Mouse (Mus musculus) urinary bladder, adult 2 months (tissue): ENCODE results near the gene Plekhm1. TPM values are rescaled to one million over a fixed set of nuclear protein-coding genes. Genes with fewer than 3 reads are reported as not detected.

Experiments used
- DNase-seq: peaks from one replicate; pipeline ENCODE4 v3.0.0; 2022; ENCODE audit warnings: low spot score
- polyA plus RNA-seq: library from polyadenylated mRNA; depleted of rRNA; stranded (reverse); fragments of >200 nt; gene quantifications from 2 replicates; pipeline ENCODE4 v1.2.3, GENCODE M21; 2012

The Plekhm1 gene
- polyA plus RNA-seq, 1 experiment = 15.7 TPM

DNA sequence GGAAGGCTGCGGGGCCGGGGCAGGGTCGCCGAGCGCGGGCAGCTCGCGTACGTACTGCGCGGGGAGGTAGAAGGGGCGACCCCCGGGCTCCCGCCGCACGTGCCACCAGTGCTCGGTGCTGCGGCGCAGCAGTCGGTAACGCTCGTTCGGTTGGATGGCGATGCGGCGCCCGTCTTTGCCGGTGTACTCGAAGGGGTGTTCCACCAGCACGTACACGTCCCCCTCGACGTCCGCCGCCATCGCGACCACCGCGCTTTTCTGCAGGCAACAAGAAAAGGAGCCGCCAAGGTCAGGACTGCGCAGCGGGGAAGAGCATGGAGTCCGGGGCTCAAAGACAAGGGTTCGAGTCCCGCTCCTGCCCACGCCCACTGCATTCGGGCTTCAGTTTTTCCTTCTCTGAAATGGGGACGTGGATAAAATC is 51.8 kb downstream of the Plekhm1 start:
- DNase-seq = no peak

DNA sequence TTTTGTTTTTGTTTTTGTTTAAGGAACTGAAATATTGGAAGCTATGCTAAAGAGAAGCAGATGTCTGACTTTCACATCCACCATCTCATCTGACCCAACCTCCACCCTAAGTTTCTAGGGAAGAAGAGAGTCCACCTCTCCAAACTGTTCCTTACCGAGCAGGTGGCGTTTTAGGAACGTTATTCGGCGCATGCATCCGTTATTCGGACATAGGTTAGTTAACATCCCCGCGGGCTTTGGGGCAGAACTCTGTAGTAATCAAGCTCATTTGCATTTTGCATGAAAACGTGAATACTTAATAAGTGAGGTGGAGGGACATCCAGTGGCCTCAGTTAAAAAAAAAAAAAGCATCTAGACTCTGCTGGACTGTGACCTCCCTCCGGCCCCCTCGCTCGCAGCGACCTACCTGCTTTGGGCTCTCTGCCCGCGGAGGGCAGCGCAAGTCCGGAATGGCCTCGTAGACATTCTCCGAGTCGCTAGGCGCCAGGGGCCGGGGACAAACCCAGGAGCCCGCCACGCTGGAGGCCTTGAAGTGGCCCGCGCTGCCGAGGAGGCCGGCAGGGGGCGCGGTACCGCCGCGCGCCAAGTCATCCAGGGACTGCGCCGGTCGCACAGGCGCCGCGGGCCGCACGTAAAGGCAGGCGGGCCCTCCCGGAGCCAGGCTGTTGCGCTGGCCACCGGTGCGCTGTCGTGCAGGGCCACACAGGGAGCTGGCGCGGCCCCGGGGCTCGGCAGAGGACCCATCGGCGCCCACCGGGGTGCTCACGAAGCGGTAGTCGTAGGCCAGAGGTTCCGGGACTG is 52.4 kb downstream of the Plekhm1 start:
- peak; percentile 85 for DNase-seq

DNA sequence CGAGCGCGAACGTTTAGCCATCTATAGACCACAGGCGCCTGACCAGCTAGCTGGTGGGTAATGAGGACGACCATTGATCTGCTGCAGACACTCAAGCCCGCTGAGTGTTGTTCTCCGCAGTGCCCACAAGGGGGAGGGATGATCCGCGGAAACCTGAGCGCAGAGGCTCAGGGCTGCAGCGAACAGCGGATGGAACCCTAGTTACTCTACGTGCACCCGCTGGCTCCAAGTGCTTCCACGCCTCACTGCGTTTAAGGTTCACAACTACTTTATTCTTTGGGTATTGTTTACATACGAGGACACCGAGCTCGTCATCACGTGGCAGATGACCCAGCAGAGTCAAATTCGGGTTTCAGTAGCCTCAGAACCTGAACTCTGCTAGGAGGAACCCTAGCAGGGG is 53.4 kb downstream of the Plekhm1 start:
- DNase-seq = peak; percentile 54

DNA sequence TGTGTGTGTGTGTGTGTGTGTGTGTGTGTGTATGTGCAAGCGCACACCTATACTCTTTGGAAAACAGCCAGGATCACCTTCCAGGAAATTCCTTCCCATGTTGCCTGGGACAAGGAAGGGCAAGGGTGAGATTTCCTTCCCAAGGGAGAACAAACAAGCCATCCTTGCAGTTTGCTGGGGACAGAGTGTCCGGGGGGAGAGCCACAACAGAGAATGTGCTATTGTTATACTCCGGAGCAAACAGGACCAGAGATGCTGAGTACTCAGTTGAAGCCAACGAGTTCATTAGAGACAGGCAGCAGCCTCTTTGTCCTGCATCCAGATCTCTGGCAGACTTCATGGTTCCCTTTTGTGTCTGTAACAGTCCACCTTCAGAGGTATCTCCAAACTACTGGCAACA is 54.2 kb downstream of the Plekhm1 start:
- DNase-seq = no peak

DNA sequence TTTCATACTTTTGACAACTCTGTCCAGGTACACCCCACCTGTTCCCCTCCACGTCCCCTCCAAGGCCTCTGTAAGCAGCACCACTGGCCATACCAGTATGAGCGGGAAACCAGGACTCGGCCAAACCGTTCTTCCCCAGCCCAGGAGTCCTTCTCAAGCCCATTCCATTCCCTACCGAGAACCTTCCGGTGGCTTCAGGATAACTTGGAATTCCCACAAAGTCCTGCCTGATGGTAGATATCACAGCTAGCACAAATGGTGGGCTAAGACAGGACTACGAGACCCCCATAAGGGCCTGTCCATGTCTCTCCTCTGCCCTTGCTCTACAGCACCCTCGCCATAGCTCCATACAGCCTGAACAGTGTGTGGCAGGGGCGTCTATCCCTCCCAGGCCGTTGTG is 54.8 kb downstream of the Plekhm1 start:
- no peak for DNase-seq

DNA sequence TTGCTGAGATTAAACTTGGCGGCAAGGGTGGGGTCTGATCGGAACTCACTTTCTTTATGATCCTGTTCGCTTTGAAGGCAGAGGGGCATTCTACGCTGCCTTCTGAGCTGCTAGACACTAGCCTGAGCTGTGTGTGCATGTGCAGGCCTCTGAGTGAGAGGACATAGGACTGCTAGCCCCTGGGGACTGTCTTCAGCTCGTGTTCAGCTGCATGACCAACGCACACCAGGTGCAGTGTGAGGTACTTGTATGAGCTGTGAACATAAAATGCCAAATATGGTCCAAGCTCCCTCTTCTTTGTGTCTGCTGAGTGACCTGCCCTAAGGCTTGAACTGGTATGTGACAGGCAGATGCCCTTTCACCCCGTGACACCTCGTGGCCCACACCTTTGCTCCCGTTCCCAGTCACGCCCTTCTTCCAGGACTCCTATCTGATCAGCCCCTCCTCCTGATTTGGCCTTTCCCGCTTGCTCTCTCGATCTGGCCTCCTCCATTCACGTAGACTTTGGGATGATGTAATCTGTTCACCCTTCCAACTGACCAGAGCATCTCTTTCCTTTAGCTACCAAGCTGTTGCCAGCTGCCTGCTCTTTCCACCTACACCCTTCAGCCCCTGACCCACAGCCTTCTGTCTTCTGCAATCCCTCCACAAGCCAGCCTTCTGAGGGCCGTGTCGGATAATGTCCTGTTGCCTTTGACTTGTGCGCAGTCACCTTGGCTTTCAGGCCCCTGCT is 55.4 kb downstream of the Plekhm1 start:
- no peak for DNase-seq

DNA sequence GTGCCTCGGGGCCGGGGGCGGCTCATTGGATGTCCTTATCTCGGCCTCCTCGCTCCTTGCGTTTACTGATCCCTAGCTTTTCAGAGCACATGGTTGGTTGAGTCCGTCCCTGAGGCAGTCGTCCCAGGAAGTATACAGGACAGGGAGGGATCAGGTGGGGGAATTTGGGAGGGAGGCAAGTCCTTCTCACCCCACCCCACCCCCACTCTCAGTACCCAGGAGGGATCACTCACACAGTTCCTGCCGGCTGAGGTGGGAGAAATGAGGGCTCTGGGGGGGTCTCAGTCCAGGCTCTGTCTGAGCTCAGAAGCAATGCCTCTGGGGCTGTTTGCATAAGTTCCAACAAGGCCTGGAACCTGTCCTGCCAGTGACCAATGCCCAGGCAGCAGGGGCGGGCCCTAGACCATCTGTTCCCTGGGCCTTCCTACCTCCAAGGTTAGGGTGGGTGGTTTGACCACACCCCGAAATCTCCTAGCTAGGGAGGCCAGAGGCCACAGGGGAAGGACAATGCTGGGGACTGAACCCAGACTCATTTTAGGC is 56.4 kb downstream of the Plekhm1 start:
- no peak for DNase-seq

DNA sequence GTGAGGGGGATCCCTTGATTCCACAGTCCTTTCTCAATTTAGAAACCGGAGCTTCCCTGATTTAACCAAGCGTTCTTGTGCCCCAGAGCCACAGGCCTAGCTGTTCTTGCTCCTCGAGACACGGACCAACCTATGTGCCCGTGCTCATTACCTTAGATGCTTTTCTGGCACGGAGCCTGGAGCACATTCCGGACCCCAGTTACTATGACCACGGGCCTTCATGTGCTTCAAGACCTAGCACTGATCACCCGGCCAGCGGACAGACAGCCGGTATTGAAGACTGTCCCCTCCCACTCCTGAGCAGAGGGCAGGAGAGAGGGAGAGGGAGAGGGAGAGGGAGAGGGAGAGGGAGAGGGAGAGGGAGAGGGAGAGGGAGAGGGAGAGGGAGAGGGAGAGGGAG is 57.2 kb downstream of the Plekhm1 start:
- no peak for DNase-seq

DNA sequence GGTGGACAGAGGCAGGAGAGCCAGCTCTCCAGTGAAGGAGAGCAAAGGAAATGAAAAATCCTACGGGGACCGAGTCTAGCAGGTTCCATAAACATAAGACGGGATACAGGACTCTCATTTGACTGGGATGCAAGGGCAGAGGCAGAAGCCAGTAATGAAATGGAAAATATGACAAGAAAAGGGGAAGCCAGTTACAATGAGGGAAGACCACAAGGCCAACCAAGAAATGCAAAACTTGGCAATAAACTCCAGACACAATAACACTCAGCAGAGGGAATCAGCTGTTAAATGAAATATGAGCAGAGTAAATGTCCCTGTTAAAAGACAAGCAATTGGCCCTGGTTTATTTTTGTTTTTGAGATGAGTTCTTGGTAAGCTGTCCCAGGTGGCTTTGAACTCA is 58.5 kb downstream of the Plekhm1 start:
- DNase-seq = no peak

DNA sequence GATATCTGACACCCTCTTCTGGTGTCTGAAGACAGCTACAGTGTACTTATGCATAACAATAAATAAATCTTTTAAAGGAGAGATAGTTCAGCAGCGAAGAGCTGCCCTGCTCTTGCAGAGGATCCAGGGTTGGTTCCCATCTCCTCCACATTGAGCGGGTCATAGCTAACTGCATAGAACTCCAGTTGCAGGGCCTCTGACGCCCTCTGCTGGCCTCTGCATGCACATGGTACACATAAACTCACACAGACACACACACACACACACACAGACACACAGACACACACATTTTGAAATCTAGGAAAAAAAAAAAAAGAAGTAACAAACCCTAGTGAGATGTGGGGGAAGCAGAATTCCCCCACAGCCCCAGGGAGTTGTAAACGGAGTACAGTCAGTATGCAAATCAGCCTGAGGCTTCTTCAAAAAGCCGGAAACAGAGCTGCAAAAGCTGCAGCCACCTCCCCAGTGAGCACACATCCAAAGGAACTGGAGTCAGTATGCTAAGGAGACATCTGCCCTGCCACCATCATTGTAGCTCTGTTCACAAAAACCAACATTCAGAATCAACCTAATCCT is 60.2 kb downstream of the Plekhm1 start:
- DNase-seq = no peak

DNA sequence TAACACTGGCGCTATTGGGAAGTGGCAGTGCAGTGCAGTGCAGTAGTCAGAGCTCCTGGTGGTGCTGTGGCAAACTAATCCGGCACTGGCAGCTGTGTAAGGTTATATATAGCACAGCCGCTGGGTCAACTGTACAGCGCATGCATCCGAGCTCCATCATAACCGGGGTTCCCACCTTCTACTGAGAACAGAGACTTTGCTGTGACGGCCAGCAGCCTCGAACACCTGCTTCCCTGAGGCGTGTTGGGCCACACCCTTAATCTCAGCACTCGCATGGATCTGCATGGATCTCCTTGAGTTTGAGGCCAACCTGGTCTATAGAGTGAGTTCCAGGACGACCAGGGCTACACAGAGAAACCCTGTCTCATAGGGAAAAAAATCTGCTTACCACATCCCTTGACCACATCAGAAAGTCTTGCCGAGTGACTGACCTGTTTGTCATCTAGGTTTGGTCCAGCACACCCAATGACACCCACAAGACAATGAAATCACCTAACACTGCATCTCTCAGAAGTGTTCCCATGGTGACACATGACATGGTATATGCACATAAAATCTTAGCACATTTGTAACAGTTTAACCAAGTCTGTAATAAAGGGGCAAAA is 61.7 kb downstream of the Plekhm1 start:
- no peak for DNase-seq

DNA sequence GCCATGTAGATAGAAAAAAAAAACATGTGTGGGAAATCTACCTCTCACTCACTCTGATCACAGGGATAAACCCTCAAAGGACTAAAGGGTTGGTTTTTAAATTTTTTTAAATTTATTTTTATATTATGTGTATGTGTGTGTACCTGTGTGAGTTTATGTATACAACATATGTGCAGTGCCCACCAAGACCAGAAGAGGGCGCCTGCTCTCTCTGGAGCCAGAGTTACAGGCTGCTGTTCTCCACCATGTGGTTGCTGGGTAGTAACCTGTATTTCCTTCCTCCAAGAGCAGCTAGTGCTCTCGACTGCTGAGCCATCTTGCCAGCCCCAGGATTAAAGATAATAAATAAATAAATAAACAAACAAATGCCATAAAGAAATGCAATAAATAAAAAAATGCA is 62.8 kb downstream of the Plekhm1 start:
- DNase-seq = no peak

DNA sequence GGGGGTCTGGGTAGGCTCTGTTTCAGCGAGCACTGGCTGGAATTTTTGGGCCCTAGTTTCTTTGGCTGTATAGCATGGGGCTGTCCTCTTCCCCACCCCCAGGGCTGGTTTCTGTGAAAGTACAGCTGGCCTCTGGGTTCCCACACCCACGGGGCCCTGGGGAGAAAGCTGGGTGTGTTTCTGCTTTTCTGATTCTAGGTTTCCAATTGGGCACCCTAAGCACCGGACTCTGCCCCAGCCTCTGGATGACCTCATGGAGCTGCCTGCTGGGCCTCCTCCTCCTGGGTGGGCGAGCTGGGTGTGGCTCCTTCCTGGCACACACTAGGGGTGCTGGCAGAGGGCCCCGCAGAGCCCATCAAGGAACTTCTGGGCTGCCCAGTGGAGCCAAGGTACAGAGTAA is 65.8 kb downstream of the Plekhm1 start:
- DNase-seq = no peak

DNA sequence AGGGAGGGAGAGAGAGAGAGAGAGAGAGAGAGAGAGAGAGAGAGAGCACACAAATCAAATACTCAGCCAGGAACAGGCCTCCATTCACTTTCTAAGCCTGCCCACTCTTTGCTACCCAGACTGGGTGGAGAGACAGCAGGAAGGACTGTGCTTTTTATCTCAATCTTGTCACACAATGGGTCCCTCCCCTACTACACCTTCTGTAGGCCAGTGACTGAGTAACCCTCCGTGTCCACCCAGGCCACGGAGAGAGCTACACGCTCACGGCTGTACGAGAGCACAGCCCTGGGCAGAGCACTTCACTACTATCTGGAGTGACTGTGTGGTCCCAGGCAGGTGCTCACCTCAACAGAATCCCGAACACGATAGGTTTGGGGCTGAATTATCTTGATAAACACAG is 66.3 kb downstream of the Plekhm1 start:
- DNase-seq = no peak

DNA sequence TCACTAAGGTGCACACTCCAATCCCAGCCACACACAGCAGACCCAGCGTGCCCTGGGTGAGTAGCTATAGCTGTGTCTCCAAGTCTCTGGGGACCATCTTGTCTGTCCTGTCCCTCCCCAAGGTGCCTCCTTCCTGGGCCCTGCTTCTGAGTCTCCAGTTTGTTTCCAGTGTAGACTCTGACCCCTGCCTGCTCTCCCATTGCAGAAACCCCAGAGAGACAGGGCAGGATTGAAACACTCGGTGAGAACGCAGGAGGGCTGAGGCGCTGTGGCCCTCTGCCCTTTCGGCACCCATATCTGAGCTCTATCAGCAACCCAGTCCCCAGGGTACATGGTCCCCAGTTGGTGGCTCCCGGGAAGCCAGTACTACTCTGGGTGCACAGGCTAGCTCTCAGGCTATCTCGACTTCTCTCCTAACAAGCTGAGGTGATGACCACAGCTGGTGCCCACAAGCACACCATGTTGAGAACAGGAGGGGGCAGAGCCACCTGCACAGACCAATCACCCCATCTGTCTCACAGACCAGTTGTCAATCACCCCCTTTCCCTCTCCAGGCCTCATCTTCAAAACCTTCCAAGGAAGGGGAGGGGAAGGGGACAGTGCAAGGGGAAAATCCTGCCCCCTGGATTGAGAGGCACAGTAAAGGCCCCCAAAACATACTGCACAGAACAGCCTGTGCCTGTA is 66.9 kb downstream of the Plekhm1 start:
- no peak for DNase-seq

DNA sequence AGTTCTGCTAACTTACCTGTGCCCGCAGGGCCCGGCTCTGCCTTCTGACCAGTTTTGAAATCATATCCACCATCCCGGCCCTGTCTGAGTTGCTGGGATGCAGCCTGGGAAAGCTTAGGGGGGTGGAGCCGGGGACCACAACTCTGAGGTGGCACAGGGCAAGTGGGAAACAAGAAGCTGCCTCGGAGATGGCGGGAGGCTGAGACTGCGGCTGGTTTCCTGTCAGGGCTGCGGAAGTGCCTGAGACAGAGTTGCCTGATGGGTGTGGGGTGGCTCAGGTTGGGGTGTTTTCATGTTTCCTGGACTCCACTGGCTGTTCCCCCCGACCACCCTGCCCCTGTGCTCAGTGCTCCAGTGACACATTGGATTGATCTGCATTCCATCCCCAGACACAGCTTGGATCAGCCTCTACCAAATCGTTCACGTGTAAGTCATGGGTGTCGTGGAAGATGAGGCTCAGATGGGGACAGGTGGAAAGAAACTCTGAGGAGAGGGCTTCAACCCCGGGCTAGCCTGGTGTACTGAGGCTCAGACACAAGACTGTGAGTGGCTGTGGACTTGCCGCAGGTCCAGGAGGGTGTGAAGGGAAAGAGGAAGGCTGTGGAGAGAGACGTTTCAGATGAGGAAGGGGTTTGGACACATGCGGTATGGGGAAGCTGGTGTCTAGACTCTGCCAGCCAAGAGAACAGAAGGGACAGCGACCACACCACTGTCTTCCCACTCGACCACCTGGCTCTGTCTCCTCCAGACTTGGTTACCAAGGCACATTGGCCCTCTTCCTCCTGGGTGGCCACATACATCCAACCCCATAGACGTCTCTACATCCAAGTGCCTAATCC is 67.8 kb downstream of the Plekhm1 start:
- no peak for DNase-seq

DNA sequence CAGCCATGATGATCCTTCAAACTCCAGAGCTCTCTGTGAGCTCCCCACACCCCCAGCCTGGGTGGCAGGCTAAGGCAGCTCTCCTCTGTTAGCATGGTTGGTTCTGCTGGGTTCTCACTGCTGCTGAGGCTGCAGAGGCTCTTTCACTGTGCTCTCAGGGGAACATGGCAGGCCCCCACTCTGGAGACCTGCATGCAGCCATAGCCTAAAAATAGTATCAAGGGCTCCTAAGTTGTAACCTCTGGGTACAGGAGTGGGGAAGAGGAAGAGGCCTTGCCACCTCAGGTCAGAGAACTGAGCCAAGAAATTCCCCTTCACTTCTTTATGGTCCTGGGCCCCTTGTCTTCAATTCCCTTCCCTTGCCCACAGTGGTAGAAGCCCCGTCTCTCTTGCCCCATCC is 68.6 kb downstream of the Plekhm1 start:
- no peak for DNase-seq

DNA sequence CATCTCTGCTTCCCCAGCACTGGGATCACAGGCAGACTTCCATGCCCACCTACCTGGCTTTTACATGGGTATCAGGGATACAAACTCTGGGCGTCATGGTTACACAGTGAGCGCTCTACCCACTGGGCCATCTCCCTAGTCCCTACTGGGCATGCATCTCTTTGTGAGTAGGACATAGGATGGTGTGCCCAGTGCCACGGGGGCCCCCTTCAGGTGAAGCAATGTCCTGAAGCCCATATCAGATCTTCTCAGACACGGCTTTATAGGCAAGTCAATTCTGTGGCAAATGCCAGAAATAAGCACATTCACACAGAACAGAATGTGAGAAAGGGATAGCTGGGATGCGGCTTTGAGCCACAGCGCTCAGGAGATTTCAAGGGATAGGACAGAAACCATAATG is 69.4 kb downstream of the Plekhm1 start:
- no peak for DNase-seq

DNA sequence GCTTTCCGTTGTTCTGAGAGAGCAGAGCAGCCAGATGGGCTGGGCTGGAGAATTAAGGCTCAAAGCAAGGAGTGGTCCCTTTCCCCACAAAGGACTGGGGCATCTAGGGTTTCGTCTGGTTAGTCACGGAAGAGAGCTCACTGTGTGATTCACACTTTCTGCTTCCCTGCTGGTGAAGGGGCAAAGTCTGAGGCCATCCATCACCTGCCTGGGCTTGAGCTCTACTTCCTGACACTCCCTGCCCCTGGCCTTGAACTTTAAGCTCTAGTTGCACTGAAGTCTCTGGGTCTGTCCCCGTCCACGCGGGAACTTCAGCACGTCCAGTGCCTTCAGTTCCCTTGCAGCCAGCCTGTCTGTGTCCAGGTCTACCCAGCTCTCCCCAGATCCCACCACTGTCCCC is 71.8 kb downstream of the Plekhm1 start:
- DNase-seq = no peak

DNA sequence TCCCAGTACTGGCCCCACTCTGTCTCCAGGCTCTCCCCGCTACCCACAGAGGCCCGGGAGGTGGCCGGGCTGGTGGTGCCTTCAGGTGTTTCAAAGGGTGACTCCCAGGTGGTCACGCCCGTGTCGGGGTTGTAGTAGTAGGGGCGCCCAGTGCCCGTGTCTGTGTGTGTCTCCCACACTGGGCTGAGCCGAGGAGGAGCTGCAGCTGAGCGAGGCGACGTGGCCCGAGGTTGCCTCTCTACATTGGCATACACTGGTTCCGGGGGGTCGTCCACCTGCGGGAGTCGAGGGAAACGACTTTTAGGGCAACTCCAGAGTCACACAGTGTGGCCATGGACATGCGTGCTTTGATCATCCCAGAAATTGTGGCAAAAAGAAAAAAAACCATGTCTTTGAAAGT is 72.4 kb downstream of the Plekhm1 start:
- DNase-seq = no peak
